In the genomic region with DNA sequence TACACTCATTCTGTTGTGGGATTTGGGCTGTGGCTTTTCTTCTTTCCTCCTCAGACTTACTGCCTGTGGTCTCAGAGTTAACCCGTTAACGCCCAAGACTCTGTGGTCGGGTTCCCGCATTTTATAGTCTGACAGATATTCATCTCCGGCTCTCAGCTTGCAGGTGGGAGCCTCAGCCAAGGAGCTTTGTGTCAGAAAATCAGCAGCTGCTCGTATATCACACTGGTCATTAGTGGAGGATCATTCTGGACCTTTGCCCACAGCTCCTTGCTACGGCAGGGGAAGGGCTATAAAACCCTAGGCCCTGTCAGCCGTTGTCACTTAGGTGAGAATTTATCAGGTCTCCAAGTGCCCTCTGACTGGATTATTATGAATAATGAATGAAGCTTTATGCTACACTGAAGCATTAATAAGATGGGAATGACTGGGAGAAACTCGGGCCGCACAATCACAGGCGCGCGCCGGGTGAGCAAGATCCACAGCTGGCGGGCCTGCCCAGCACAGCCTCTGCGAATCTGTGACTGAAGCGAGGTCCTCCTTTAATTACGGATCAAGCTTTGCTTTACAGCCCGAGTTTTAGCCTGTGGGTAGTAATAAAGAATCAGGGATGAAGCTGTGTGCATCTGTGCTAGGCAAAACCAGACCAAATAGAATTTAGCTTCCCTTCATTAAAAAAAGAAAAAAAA, we compare ENCODE assay signal across 9 mouse cellular contexts.
DNase-seq lines count a peak whose midpoint lies in the region; ATAC-seq and TF ChIP-seq lines count a peak whose summit lies in the region.
"Had no signal": no experiment of that assay in that cellular context is flagged by ENCODE, and none has a peak within 500 bp of the region (broad histone marks: within the 10 kb centered on the region; RNA-seq: fewer than 3 reads in every experiment).

No protein-coding gene starts in this region.

- H3K27me3 ChIP-seq in kidney, embryonic 15.5 days = no peaks in the 10 kb centered on the region
- no peaks in the 10 kb centered on the region for H3K27me3 ChIP-seq in hindbrain, embryonic 11.5 days (ENCODE audit: control insufficient read depth, insufficient read depth, low read length)
- H3K27me3 ChIP-seq in midbrain, postnatal 0 days (ENCODE audit: insufficient read depth, low read length) = no peaks in the 10 kb centered on the region

- H3K4me1 ChIP-seq in kidney, embryonic 15.5 days = peaks cover 12% of the 10 kb centered on the region; the same call in 1 of the 2 replicates
- no peaks in the 10 kb centered on the region for H3K4me1 ChIP-seq in hindbrain, embryonic 11.5 days (replicated peaks; ENCODE audit: control insufficient read depth, insufficient read depth, low read length)
- no peaks in the 10 kb centered on the region for H3K4me1 ChIP-seq in midbrain, postnatal 0 days (ENCODE audit: insufficient read depth, low read length)

- H3K27ac ChIP-seq in kidney, embryonic 15.5 days = no peak overlapping the region
- no peak overlapping the region for H3K27ac ChIP-seq in hindbrain, embryonic 11.5 days (ENCODE audit: low read depth, low read length)
- H3K27ac ChIP-seq in midbrain, postnatal 0 days (ENCODE audit: low read depth, low read length) = peak overlapping the region; percentile 62

- ATAC-seq in kidney, embryonic 15.5 days (replicated peaks; ENCODE audit: low FRiP score) = peak; percentile 70
- ATAC-seq in hindbrain, embryonic 11.5 days (ENCODE audit: low FRiP score) = peak; percentile 87
- ATAC-seq in midbrain, postnatal 0 days (ENCODE audit: low FRiP score) = peak; percentile 72; the same call in 1 of the 2 replicates
- no peak for ATAC-seq in CD4-positive, CD25-positive, alpha-beta regulatory T cell, adult 4 months

- intact Hi-C loops in heart, postnatal 14 days (cut with DNase I) = no loop called here

- no peaks in the 10 kb centered on the region for H3K9me3 ChIP-seq in kidney, embryonic 15.5 days (replicated peaks)
- no peaks in the 10 kb centered on the region for H3K9me3 ChIP-seq in hindbrain, embryonic 11.5 days (ENCODE audit: control insufficient read depth, low read length)
- H3K9me3 ChIP-seq in midbrain, postnatal 0 days (ENCODE audit: low read length) = no peaks in the 10 kb centered on the region

- DNase-seq in kidney, adult 11 months = no peak
- DNase-seq in brain, adult 2 months (ENCODE audit: low read depth, low spot score) = peak; percentile 4
- DNase-seq in hindbrain, embryonic 11.5 days (ENCODE audit: low spot score) = peak; percentile 48
- peak; percentile 59 for DNase-seq in midbrain, postnatal 0 days (ENCODE audit: low spot score)
- DNase-seq in cerebellum, adult 9-11 months = no peak
- DNase-seq in heart, postnatal 14 days = no peak
- DNase-seq: right cerebral cortex, postnatal 14 days had no signal

- H3K4me2 ChIP-seq in kidney, embryonic 15.5 days = peak overlapping the region; percentile 54
- H3K4me2 ChIP-seq in hindbrain, embryonic 11.5 days (replicated peaks; ENCODE audit: low read depth, low read length) = no peak overlapping the region
- peak overlapping the region; percentile 34 for H3K4me2 ChIP-seq in midbrain, postnatal 0 days (ENCODE audit: low read depth, low read length, poor library complexity, severe bottlenecking)

- TF ChIP-seq CTCF in midbrain, postnatal 0 days (IDR thresholded peaks at IDR 0.05) = no peak

- 5% methylated on average over 19 of the region's 19 CpGs for WGBS in kidney, embryonic 15.5 days
- WGBS in hindbrain, embryonic 11.5 days = 53% methylated on average over 19 of the region's 19 CpGs
- 21% methylated on average over 19 of the region's 19 CpGs for WGBS in midbrain, postnatal 0 days

- H3K36me3 ChIP-seq in kidney, embryonic 15.5 days = no peaks in the 10 kb centered on the region
- no peaks in the 10 kb centered on the region for H3K36me3 ChIP-seq in hindbrain, embryonic 11.5 days (ENCODE audit: control insufficient read depth, insufficient read depth, low read length)
- H3K36me3 ChIP-seq in midbrain, postnatal 0 days (ENCODE audit: insufficient read depth, low read length) = no peaks in the 10 kb centered on the region

- H3K4me3 ChIP-seq in kidney, embryonic 15.5 days (replicated peaks) = peak overlapping the region; percentile 27
- no peak overlapping the region for H3K4me3 ChIP-seq in hindbrain, embryonic 11.5 days (ENCODE audit: low read depth, low read length)
- H3K4me3 ChIP-seq in midbrain, postnatal 0 days (ENCODE audit: low read depth, low read length) = no peak overlapping the region

- no peak overlapping the region for H3K9ac ChIP-seq in kidney, embryonic 15.5 days
- no peak overlapping the region for H3K9ac ChIP-seq in hindbrain, embryonic 11.5 days (ENCODE audit: low read depth, low read length)
- no peak overlapping the region for H3K9ac ChIP-seq in midbrain, postnatal 0 days (replicated peaks; ENCODE audit: low read length, poor library complexity, severe bottlenecking)

Comparison
In these comparisons a context has a peak if more than half of its experiments do, and no peak if none do; other contexts are left out.
1. DNase-seq: peak in brain, adult 2 months (single experiment), hindbrain, embryonic 11.5 days (single experiment) and midbrain, postnatal 0 days (single experiment); none in kidney, adult 11 months (single experiment), cerebellum, adult 9-11 months (single experiment) and heart, postnatal 14 days (0 of 2).